In genomic region chr8:123520048-123520447, GRCm38 (mm10) we compare ENCODE assay signal across 4 mouse cellular contexts. TPM values are rescaled to one million over a fixed set of nuclear protein-coding genes. Genes with fewer than 3 reads are reported as not detected.
"Had no signal": no experiment of that assay in that cellular context is flagged by ENCODE, and none has a peak within 500 bp of the region (broad histone marks: within the 10 kb centered on the region; RNA-seq: fewer than 3 reads in every experiment).

No protein-coding gene starts in this region.

RNA-seq across cellular contexts. Expression of gene Dbndd1, which starts 4.8 kb away (rescaled TPM):
- total RNA-seq: megakaryocyte progenitor cell, adult 5-6 weeks; monocyte, adult 5-6 weeks had no signal
- polyA plus RNA-seq: liver, postnatal 0 days; macrophage had no signal
